Comparison of ENCODE assay signal across 7 mouse cellular contexts in genomic region chr9:96196636-96197181, GRCm38 (mm10). TPM values are rescaled to one million over a fixed set of nuclear protein-coding genes. Genes with fewer than 3 reads are reported as not detected.
DNase-seq lines count a peak whose midpoint lies in the region; ATAC-seq lines count a peak whose summit lies in the region.

No protein-coding gene starts in this region.

- 0% methylated on average over 20 of the region's 20 CpGs for WGBS in hindbrain, embryonic 13.5 days

- H3K27ac ChIP-seq in hindbrain, embryonic 13.5 days, result peak overlapping the region; percentile 83

- H3K9me3 ChIP-seq in hindbrain, embryonic 13.5 days, result no peaks in the 10 kb centered on the region

- peak overlapping the region; percentile 91 for H3K4me3 ChIP-seq in hindbrain, embryonic 13.5 days

- H3K27me3 ChIP-seq in hindbrain, embryonic 13.5 days, result no peaks in the 10 kb centered on the region

- peak overlapping the region; percentile 99 for H3K4me2 ChIP-seq in hindbrain, embryonic 13.5 days

- H3K36me3 ChIP-seq in hindbrain, embryonic 13.5 days, result no peaks in the 10 kb centered on the region

- peak; percentile 76 for DNase-seq in R1 (ENCODE audit: low read depth, low spot score)
- peak; percentile 49 for DNase-seq in cerebellum, adult 9-10 months
- peak; percentile 42 to 50 for DNase-seq in left cerebral cortex, adult 8-10 months (ENCODE audit: low spot score in 2 of 2)
- DNase-seq in right cerebral cortex, postnatal 14 days, result peak; percentile 47

- peaks cover 21% of the 10 kb centered on the region for H3K4me1 ChIP-seq in hindbrain, embryonic 13.5 days (replicated peaks)

- peak overlapping the region; percentile 87 for H3K9ac ChIP-seq in hindbrain, embryonic 13.5 days

- peak; percentile 79 for ATAC-seq in frontal cortex, adult (ENCODE audit: low TSS enrichment)
- ATAC-seq in hindbrain, embryonic 13.5 days (ENCODE audit: low FRiP score), result peak; percentile 30; the same call in 1 of the 2 replicates
- ATAC-seq in megakaryocyte, adult 5-6 weeks (ENCODE audit: poor library complexity, severe bottlenecking), result peak; percentile 61

RNA-seq across cellular contexts. Expression of gene Tfdp2, which starts 0.6 kb away (rescaled TPM):
- polyA plus RNA-seq in hindbrain, embryonic 13.5 days (2015; fragmentation: Nextera tagmentation; extraction: Ambion mirVana), result 30.8 and 33.3 TPM in 2 replicates
- total RNA-seq in left cerebral cortex, adult 8-10 months (2022), result 10 to 100 TPM; 32.3 to 41.4 (median 38.6) TPM
- total RNA-seq in megakaryocyte, adult 5-6 weeks (2015), result 12.0 and 12.2 TPM in 2 replicates
- total RNA-seq in megakaryocyte, adult 5-6 weeks (2017), result 16.7 and 21.4 TPM in 2 replicates

Comparison
In these comparisons a context has a peak if more than half of its experiments do, and no peak if none do; other contexts are left out.
1. Peak in every context shown above with its lines: DNase-seq, ATAC-seq, H3K4me3 ChIP-seq and H3K27ac ChIP-seq.